Mouse (Mus musculus): ENCODE measurements around the gene Krt8.

The Krt8 gene

GRCm38 (mm10) chr15:101974083-101974845 is 30.0 kb downstream of the Krt8 start:
- DNase-seq: no peak

GRCm38 (mm10) chr15:101973414-101974077 is 30.7 kb downstream of the Krt8 start:
- peak; percentile 90 to 96 for DNase-seq

GRCm38 (mm10) chr15:101970536-101970935 is 33.7 kb downstream of the Krt8 start:
- DNase-seq: peak; percentile 48 to 72

GRCm38 (mm10) chr15:101966808-101967207 is 37.5 kb downstream of the Krt8 start:
- peak; percentile 70 to 82 for DNase-seq

- no peak for DNase-seq
Measured at GRCm38 (mm10) chr15:101958891-101959290, 45.4 kb downstream of the Krt8 start.

- DNase-seq: no peak
Measured at GRCm38 (mm10) chr15:101954187-101954586, 50.1 kb downstream of the Krt8 start, which contains the start of gene Krt78. TSS of gene Krt78 (minus strand) at chr15:101954287.

- DNase-seq: no peak
Measured at GRCm38 (mm10) chr15:101952733-101953474, 51.4 kb downstream of the Krt8 start.

Measured in lung, postnatal 4 days (tissue).